Mouse (Mus musculus): ENCODE data around the gene Armc9. TPM values are rescaled to one million over a fixed set of nuclear protein-coding genes. Genes with fewer than 3 reads are reported as not detected.

The Armc9 gene
- 15.2 and 16.9 TPM in 2 replicates for polyA plus RNA-seq (2016; fragmentation: Nextera tagmentation; extraction: Ambion mirVana)

GRCm38 (mm10) chr1:86154133-86154823, at the start of gene Armc9:
Gene Armc9 (plus strand): TSS chr1:86154780.
- Histone ChIP-seq H3K4me3 (peak within 1 kb of the TSS; percentile 73), H3K4me2 (peak within 1 kb of the TSS; percentile 92), H3K36me3 (peaks cover 15% of the 10 kb centered on the region), H3K9me3 (replicated peaks) (no peaks in the 10 kb centered on the region), H3K27ac (peak within 1 kb of the TSS; percentile 96), H3K27me3 (replicated peaks) (no peaks in the 10 kb centered on the region), H3K9ac (peak within 1 kb of the TSS; percentile 74), H3K4me1 (peaks cover 50% of the 10 kb centered on the region)
- peak; percentile 99 for ATAC-seq
- 4% methylated on average over 40 of the region's 40 CpGs for WGBS (ENCODE audit: insufficient replicate concordance)

- no peak for ATAC-seq
- Histone ChIP-seq H3K9ac (no peak overlapping the region), H3K4me3 (no peak overlapping the region), H3K36me3 (peaks cover 47% of the 10 kb centered on the region), H3K4me1 (no peaks in the 10 kb centered on the region), H3K9me3 (replicated peaks) (no peaks in the 10 kb centered on the region), H3K4me2 (no peak overlapping the region), H3K27ac (no peak overlapping the region), H3K27me3 (replicated peaks) (no peaks in the 10 kb centered on the region)
- 93% methylated on average over 1 of the region's 1 CpGs for WGBS (ENCODE audit: insufficient replicate concordance)
Measured at GRCm38 (mm10) chr1:86105054-86105453, 49.5 kb upstream of the Armc9 start.

GRCm38 (mm10) chr1:86111779-86112178, 42.8 kb upstream of the Armc9 start, which contains the start of gene Htr2b:
Gene Htr2b (minus strand): TSS chr1:86111970.
- H3K4me2 ChIP-seq, result no peak within 1 kb of the TSS
- no peaks in the 10 kb centered on the region for H3K9me3 ChIP-seq (replicated peaks)
- no peak for ATAC-seq

GRCm38 (mm10) chr1:86114141-86114540, 40.4 kb upstream of the Armc9 start:
- ATAC-seq, result no peak
- no peak overlapping the region for H3K4me2 ChIP-seq
- H3K27ac ChIP-seq, result no peak overlapping the region
- H3K9me3 ChIP-seq (replicated peaks), result no peaks in the 10 kb centered on the region
- no peak overlapping the region for H3K9ac ChIP-seq
- no peak overlapping the region for H3K4me3 ChIP-seq
- H3K4me1 ChIP-seq, result no peaks in the 10 kb centered on the region
- no peaks in the 10 kb centered on the region for H3K27me3 ChIP-seq (replicated peaks)
- WGBS (ENCODE audit: insufficient replicate concordance), result 70% methylated on average over 3 of the region's 3 CpGs
- H3K36me3 ChIP-seq, result peaks cover 48% of the 10 kb centered on the region

More at GRCm38 (mm10) chr1:86111779-86112178, 42.8 kb upstream of the Armc9 start, which contains the start of gene Htr2b:
- Histone ChIP-seq H3K9ac (no peak within 1 kb of the TSS), H3K27ac (no peak within 1 kb of the TSS), H3K4me1 (no peaks in the 10 kb centered on the region), H3K27me3 (replicated peaks) (no peaks in the 10 kb centered on the region), H3K4me3 (no peak within 1 kb of the TSS), H3K36me3 (peaks cover 36% of the 10 kb centered on the region)
- 76% methylated on average over 6 of the region's 6 CpGs for WGBS (ENCODE audit: insufficient replicate concordance)

- peaks cover 87% of the 10 kb centered on the region for H3K36me3 ChIP-seq
Measured at GRCm38 (mm10) chr1:86119549-86119948, 35.0 kb upstream of the Armc9 start.

GRCm38 (mm10) chr1:86126036-86126435, 28.5 kb upstream of the Armc9 start:
- 93% methylated on average over 2 of the region's 2 CpGs for WGBS (ENCODE audit: insufficient replicate concordance)
- H3K4me3 ChIP-seq, result no peak overlapping the region
- H3K4me2 ChIP-seq, result no peak overlapping the region
- peaks cover 94% of the 10 kb centered on the region for H3K36me3 ChIP-seq
- no peaks in the 10 kb centered on the region for H3K9me3 ChIP-seq (replicated peaks)
- no peak overlapping the region for H3K9ac ChIP-seq
- no peaks in the 10 kb centered on the region for H3K27me3 ChIP-seq (replicated peaks)
- no peak for ATAC-seq
- no peak overlapping the region for H3K27ac ChIP-seq
- H3K4me1 ChIP-seq, result no peaks in the 10 kb centered on the region

More at GRCm38 (mm10) chr1:86119549-86119948, 35.0 kb upstream of the Armc9 start:
- Histone ChIP-seq H3K4me1 (no peaks in the 10 kb centered on the region), H3K9me3 (replicated peaks) (no peaks in the 10 kb centered on the region), H3K9ac (no peak overlapping the region), H3K4me2 (no peak overlapping the region), H3K4me3 (no peak overlapping the region), H3K27ac (no peak overlapping the region), H3K27me3 (replicated peaks) (no peaks in the 10 kb centered on the region)
- WGBS (ENCODE audit: insufficient replicate concordance), result 91% methylated on average over 4 of the region's 4 CpGs
- no peak for ATAC-seq

- no peak within 1 kb of the TSS for H3K4me3 ChIP-seq
- no peak within 1 kb of the TSS for H3K27ac ChIP-seq
- H3K27me3 ChIP-seq (replicated peaks), result no peaks in the 10 kb centered on the region
- no peak for ATAC-seq
- 88% methylated on average over 4 of the region's 4 CpGs for WGBS (ENCODE audit: insufficient replicate concordance)
- no peaks in the 10 kb centered on the region for H3K9me3 ChIP-seq (replicated peaks)
- peaks cover 9% of the 10 kb centered on the region for H3K4me1 ChIP-seq
- no peak within 1 kb of the TSS for H3K9ac ChIP-seq
- H3K36me3 ChIP-seq, result peaks cover 94% of the 10 kb centered on the region
- no peak within 1 kb of the TSS for H3K4me2 ChIP-seq
Measured at GRCm38 (mm10) chr1:86133337-86133736, 21.2 kb upstream of the Armc9 start, which contains the start of gene Gm21972. Gene Gm21972 (plus strand): TSS chr1:86133637.

GRCm38 (mm10) chr1:86135315-86135714, 19.3 kb upstream of the Armc9 start:
- Histone ChIP-seq H3K4me1 (peaks cover 9% of the 10 kb centered on the region), H3K36me3 (peaks cover 95% of the 10 kb centered on the region), H3K27ac (no peak overlapping the region), H3K4me3 (no peak overlapping the region), H3K9ac (no peak overlapping the region), H3K9me3 (replicated peaks) (no peaks in the 10 kb centered on the region), H3K4me2 (no peak overlapping the region), H3K27me3 (replicated peaks) (no peaks in the 10 kb centered on the region)
- WGBS (ENCODE audit: insufficient replicate concordance), result 92% methylated on average over 6 of the region's 6 CpGs
- no peak for ATAC-seq

- Histone ChIP-seq H3K27me3 (replicated peaks) (no peaks in the 10 kb centered on the region), H3K4me1 (peaks cover 11% of the 10 kb centered on the region), H3K36me3 (peaks cover 58% of the 10 kb centered on the region), H3K4me3 (no peak overlapping the region), H3K4me2 (no peak overlapping the region), H3K9ac (no peak overlapping the region), H3K27ac (no peak overlapping the region), H3K9me3 (replicated peaks) (no peaks in the 10 kb centered on the region)
- ATAC-seq, result no peak
- WGBS (ENCODE audit: insufficient replicate concordance), result 74% methylated on average over 3 of the region's 3 CpGs
Measured at GRCm38 (mm10) chr1:86141081-86141480, 13.5 kb upstream of the Armc9 start.

GRCm38 (mm10) chr1:86143165-86143564, 11.4 kb upstream of the Armc9 start:
- H3K27me3 ChIP-seq (replicated peaks), result no peaks in the 10 kb centered on the region
- H3K4me2 ChIP-seq, result no peak overlapping the region
- H3K9me3 ChIP-seq (replicated peaks), result no peaks in the 10 kb centered on the region
- ATAC-seq, result no peak
- WGBS (ENCODE audit: insufficient replicate concordance), result 62% methylated on average over 4 of the region's 4 CpGs
- H3K36me3 ChIP-seq, result peaks cover 38% of the 10 kb centered on the region
- peaks cover 6% of the 10 kb centered on the region; the same call in 1 of the 2 replicates for H3K4me1 ChIP-seq
- no peak overlapping the region; the same call in 1 of the 2 replicates for H3K27ac ChIP-seq
- no peak overlapping the region for H3K4me3 ChIP-seq
- no peak overlapping the region for H3K9ac ChIP-seq

- H3K36me3 ChIP-seq, result peaks cover 27% of the 10 kb centered on the region
- no peak overlapping the region for H3K27ac ChIP-seq
- H3K4me1 ChIP-seq, result peaks cover 6% of the 10 kb centered on the region; the same call in 1 of the 2 replicates
- 72% methylated on average over 21 of the region's 21 CpGs for WGBS (ENCODE audit: insufficient replicate concordance)
- H3K4me3 ChIP-seq, result no peak overlapping the region
- H3K9me3 ChIP-seq (replicated peaks), result no peaks in the 10 kb centered on the region
- no peaks in the 10 kb centered on the region for H3K27me3 ChIP-seq (replicated peaks)
- no peak overlapping the region for H3K4me2 ChIP-seq
- no peak overlapping the region for H3K9ac ChIP-seq
- no peak for ATAC-seq
Measured at GRCm38 (mm10) chr1:86144001-86144944, 10.3 kb upstream of the Armc9 start.

- Histone ChIP-seq H3K9me3 (replicated peaks) (no peaks in the 10 kb centered on the region), H3K4me2 (no peak overlapping the region), H3K4me1 (peaks cover 6% of the 10 kb centered on the region; the same call in 1 of the 2 replicates), H3K36me3 (peaks cover 8% of the 10 kb centered on the region), H3K4me3 (no peak overlapping the region), H3K9ac (no peak overlapping the region), H3K27me3 (replicated peaks) (no peaks in the 10 kb centered on the region), H3K27ac (no peak overlapping the region)
- 73% methylated on average over 5 of the region's 5 CpGs for WGBS (ENCODE audit: insufficient replicate concordance)
- ATAC-seq, result no peak
Measured at GRCm38 (mm10) chr1:86146293-86146692, 8.3 kb upstream of the Armc9 start.
